Mouse (Mus musculus) layer of hippocampus, postnatal 25 days (tissue): Measurements from ENCODE around the gene Rhbdl1. TPM values are rescaled to one million over a fixed set of nuclear protein-coding genes. Genes with fewer than 3 reads are reported as not detected.

ENCODE experiments used
- DNase-seq, 2 experiments: peaks; one replicate each; pipeline ENCODE4 v3.0.0; 2022; ENCODE audit warnings: mixed read lengths in 2 of 2, low spot score in 1 of 2; ENCODE audit errors: extremely low spot score in 1 of 2
- microRNA-seq, 2 experiments: library from miRNA; unstranded; fragments of <30 nt; microRNA quantifications; one replicate each; pipeline ENCODE4 v1.2.0; 2021
- total RNA-seq, 2 experiments: library from RNA; stranded (reverse); gene quantifications; 2 replicates each; pipeline ENCODE4 v1.2.3; 2021

Gene Rhbdl1
- total RNA-seq, 2 experiments from 2014 or later, result 62.3 to 68.3 TPM

GRCm38 (mm10) chr17:25796951-25797369, 40.1 kb downstream of the Rhbdl1 start, which contains the start of gene Metrn:
Gene Metrn, minus strand, starts transcription at chr17:25797136.
- DNase-seq, result peak in 1 of 2 experiments; percentile 67

- no peak for DNase-seq
Measured at GRCm38 (mm10) chr17:25796211-25796771, 40.8 kb downstream of the Rhbdl1 start.

- DNase-seq, result no peak
Measured at GRCm38 (mm10) chr17:25795609-25796092, 41.4 kb downstream of the Rhbdl1 start, which contains the start of gene AC134908.4. Gene AC134908.4, minus strand, starts transcription at chr17:25795659.

- DNase-seq, result no peak
Measured at GRCm38 (mm10) chr17:25794998-25795397, 42.1 kb downstream of the Rhbdl1 start.

- no peak for DNase-seq
Measured at GRCm38 (mm10) chr17:25794197-25794596, 42.9 kb downstream of the Rhbdl1 start.

- DNase-seq, result peak; percentile 52 to 61
Measured at GRCm38 (mm10) chr17:25792615-25793014, 44.5 kb downstream of the Rhbdl1 start, which contains the start of gene Fam173a. Gene Fam173a, minus strand, starts transcription at chr17:25792901.

GRCm38 (mm10) chr17:25791843-25792527, 45.1 kb downstream of the Rhbdl1 start:
- peak; percentile 84 to 88 for DNase-seq

GRCm38 (mm10) chr17:25791320-25791842, 45.7 kb downstream of the Rhbdl1 start:
- peak in 1 of 2 experiments; percentile 17 for DNase-seq

GRCm38 (mm10) chr17:25786781-25787504, 50.2 kb downstream of the Rhbdl1 start:
- peak in 1 of 2 experiments; percentile 5 for DNase-seq

- no peak for DNase-seq
Measured at GRCm38 (mm10) chr17:25786280-25786679, 50.8 kb downstream of the Rhbdl1 start, which contains the start of gene Ccdc78. Gene Ccdc78, plus strand, starts transcription at chr17:25786580.

GRCm38 (mm10) chr17:25785281-25785745, 51.8 kb downstream of the Rhbdl1 start, which contains the start of gene Haghl:
Gene Haghl, minus strand, starts transcription at chr17:25785673.
- DNase-seq, result peak; percentile 96 to 97

Small RNA genes within 50 kb of the gene (microRNA-seq; reads per million reads assigned to microRNA genes)
- 2.4 to 2.6 reads per million in 2 experiments for gene Mir3082

Other genes with a start within 250 kb of the Rhbdl1 start
- gene Gng13, start 120.1 kb downstream of the Rhbdl1 start, total RNA-seq, result 100 to 1,000 TPM; 108 to 125 TPM
- gene Chtf18, start 109.9 kb downstream of the Rhbdl1 start, total RNA-seq, result 1 to 10 TPM; 1.3 to 2.1 TPM
- gene Rpusd1, start 109.6 kb downstream of the Rhbdl1 start, total RNA-seq, result 10 to 100 TPM; 45.4 to 49.2 TPM
- gene Mslnl, start 101.3 kb downstream of the Rhbdl1 start, total RNA-seq, result under 1 TPM in 1 of 2 experiments, not detected in 1; 0.14 TPM
- gene Msln, start 82.9 kb downstream of the Rhbdl1 start, total RNA-seq, result 1 to 10 TPM in 1 of 2 experiments, under 1 TPM in 1; 0.71 to 1.8 TPM
- 10 to 100 TPM; 32.7 to 33.2 TPM for gene Narfl, start 63.5 kb downstream of the Rhbdl1 start, total RNA-seq
- 100 to 1,000 TPM; 112 to 126 TPM for gene Haghl, start 51.6 kb downstream of the Rhbdl1 start, total RNA-seq
- not detected for gene Ccdc78, start 50.7 kb downstream of the Rhbdl1 start, total RNA-seq
- gene Fam173a, start 44.4 kb downstream of the Rhbdl1 start, total RNA-seq, result 10 to 100 TPM; 81.7 to 88.0 TPM
- 1 to 10 TPM; 1.6 to 3.5 TPM for gene AC134908.4, start 41.6 kb downstream of the Rhbdl1 start, total RNA-seq
- gene Metrn, start 40.2 kb downstream of the Rhbdl1 start, total RNA-seq, result 10 to 100 TPM; 82.7 to 89.2 TPM
- 100 to 1,000 TPM; 637 to 657 TPM for gene Fbxl16, start 28.2 kb downstream of the Rhbdl1 start, total RNA-seq
- 10 to 100 TPM; 26.5 to 27.1 TPM for gene Wdr24, start 13.7 kb downstream of the Rhbdl1 start, total RNA-seq
- 10 to 100 TPM; 59.5 to 62.9 TPM for gene Jmjd8, start 8.4 kb downstream of the Rhbdl1 start, total RNA-seq
- gene Stub1, start 3.9 kb downstream of the Rhbdl1 start, total RNA-seq, result 100 to 1,000 TPM; 160 to 164 TPM
- gene Gm20683, start 4.5 kb upstream of the Rhbdl1 start, total RNA-seq, result 10 to 100 TPM; 26.0 to 28.5 TPM
- gene Rhot2, start 7.6 kb upstream of the Rhbdl1 start, total RNA-seq, result 100 to 1,000 TPM in 1 of 2 experiments, 10 to 100 TPM in 1; 95.2 to 107 TPM
- 10 to 100 TPM; 14.8 to 21.0 TPM for gene Wdr90, start 24.2 kb upstream of the Rhbdl1 start, total RNA-seq
- gene Mcrip2, start 31.5 kb upstream of the Rhbdl1 start, total RNA-seq, result 10 to 100 TPM; 22.4 to 25.3 TPM
- gene Mettl26, start 37.8 kb upstream of the Rhbdl1 start, total RNA-seq, result 10 to 100 TPM; 39.2 to 40.1 TPM
- 1 to 10 TPM; 2.0 TPM for gene Wfikkn1, start 43.6 kb upstream of the Rhbdl1 start, total RNA-seq
- gene Rab40c, start 82.4 kb upstream of the Rhbdl1 start, total RNA-seq, result 10 to 100 TPM; 41.0 to 52.9 TPM
- gene Pigq, start 107.6 kb upstream of the Rhbdl1 start, total RNA-seq, result 100 to 1,000 TPM; 135 to 137 TPM
- under 1 TPM in 1 of 2 experiments, not detected in 1; 0.52 TPM for gene Nhlrc4, start 107.7 kb upstream of the Rhbdl1 start, total RNA-seq
- under 1 TPM; 0.34 to 0.47 TPM for gene A930017K11Rik, start 115.3 kb upstream of the Rhbdl1 start, total RNA-seq
- gene Capn15, start 148.5 kb upstream of the Rhbdl1 start, total RNA-seq, result 10 to 100 TPM; 48.7 to 55.2 TPM
- 100 to 1,000 TPM in 1 of 2 experiments, 10 to 100 TPM in 1; 97.3 to 104 TPM for gene Rab11fip3, start 232.3 kb upstream of the Rhbdl1 start, total RNA-seq